Mouse (Mus musculus): ENCODE measurements around the gene Jarid2.

The Jarid2 gene

GRCm38 (mm10) chr13:44730146-44730864 is 1.0 kb downstream of the Jarid2 start:
- DNase-seq (ENCODE audit: low spot score): peak; percentile 100

- peak; percentile 93 for DNase-seq (ENCODE audit: low spot score)
Measured at GRCm38 (mm10) chr13:44730939-44731551, 1.8 kb downstream of the Jarid2 start.

GRCm38 (mm10) chr13:44731727-44732441 is 2.6 kb downstream of the Jarid2 start:
- no peak for DNase-seq (ENCODE audit: low spot score)

- no peak for DNase-seq (ENCODE audit: low spot score)
Measured at GRCm38 (mm10) chr13:44732442-44732974, 3.2 kb downstream of the Jarid2 start.

- DNase-seq (ENCODE audit: low spot score): no peak
Measured at GRCm38 (mm10) chr13:44733036-44733372, 3.7 kb downstream of the Jarid2 start.

GRCm38 (mm10) chr13:44733373-44734111 is 4.3 kb downstream of the Jarid2 start:
- DNase-seq (ENCODE audit: low spot score): peak; percentile 90

- DNase-seq (ENCODE audit: low spot score): no peak
Measured at GRCm38 (mm10) chr13:44734441-44734840, 5.2 kb downstream of the Jarid2 start.

GRCm38 (mm10) chr13:44735088-44735690 is 5.9 kb downstream of the Jarid2 start:
- no peak for DNase-seq (ENCODE audit: low spot score)

GRCm38 (mm10) chr13:44737297-44737696 is 8.0 kb downstream of the Jarid2 start:
- DNase-seq (ENCODE audit: low spot score): peak; percentile 64

- DNase-seq (ENCODE audit: low spot score): no peak
Measured at GRCm38 (mm10) chr13:44751780-44752179, 22.5 kb downstream of the Jarid2 start.

- DNase-seq (ENCODE audit: low spot score): no peak
Measured at GRCm38 (mm10) chr13:44753206-44753605, 23.9 kb downstream of the Jarid2 start.

GRCm38 (mm10) chr13:44755434-44755833 is 26.2 kb downstream of the Jarid2 start:
- DNase-seq (ENCODE audit: low spot score): no peak

GRCm38 (mm10) chr13:44758750-44759149 is 29.5 kb downstream of the Jarid2 start:
- DNase-seq (ENCODE audit: low spot score): peak; percentile 23

GRCm38 (mm10) chr13:44760761-44761160 is 31.5 kb downstream of the Jarid2 start:
- no peak for DNase-seq (ENCODE audit: low spot score)

- DNase-seq (ENCODE audit: low spot score): no peak
Measured at GRCm38 (mm10) chr13:44763068-44763467, 33.8 kb downstream of the Jarid2 start.

GRCm38 (mm10) chr13:44767751-44768150 is 38.5 kb downstream of the Jarid2 start:
- no peak for DNase-seq (ENCODE audit: low spot score)

- DNase-seq (ENCODE audit: low spot score): no peak
Measured at GRCm38 (mm10) chr13:44770808-44771605, 41.7 kb downstream of the Jarid2 start.

- DNase-seq (ENCODE audit: low spot score): no peak
Measured at GRCm38 (mm10) chr13:44772816-44773215, 43.5 kb downstream of the Jarid2 start.

- no peak for DNase-seq (ENCODE audit: low spot score)
Measured at GRCm38 (mm10) chr13:44774351-44774750, 45.1 kb downstream of the Jarid2 start.

- DNase-seq (ENCODE audit: low spot score): no peak
Measured at GRCm38 (mm10) chr13:44775396-44775795, 46.1 kb downstream of the Jarid2 start.

- DNase-seq (ENCODE audit: low spot score): no peak
Measured at GRCm38 (mm10) chr13:44780506-44780905, 51.2 kb downstream of the Jarid2 start.
